In the genomic region with DNA sequence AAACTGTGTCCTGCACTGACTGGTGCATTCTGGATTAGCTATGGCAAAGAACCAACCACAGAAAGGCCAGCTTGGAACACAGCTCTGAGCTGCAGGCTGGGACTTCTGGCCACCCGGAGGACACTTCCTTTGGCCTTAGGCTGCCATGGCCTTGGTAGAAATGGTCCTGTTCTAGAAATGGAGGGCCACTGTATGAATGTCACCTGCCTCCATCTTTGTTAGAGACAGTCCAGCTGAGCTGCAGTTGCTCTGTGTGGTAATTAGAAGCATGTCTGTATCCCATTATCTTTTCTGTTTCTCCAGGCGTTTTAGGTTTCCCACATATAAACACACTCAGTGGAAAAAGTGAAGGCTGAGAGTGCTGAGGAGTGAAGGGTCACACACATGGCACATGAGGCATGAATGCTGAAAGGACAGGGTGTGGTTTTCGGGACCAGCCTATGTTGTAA, we compare ENCODE assay signal across 20 mouse cellular contexts. TPM values are rescaled to one million over a fixed set of nuclear protein-coding genes. Genes with fewer than 3 reads are reported as not detected.
DNase-seq lines count a peak whose midpoint lies in the region; ATAC-seq lines count a peak whose summit lies in the region.
"Had no signal": no experiment of that assay in that cellular context is flagged by ENCODE, and none has a peak within 500 bp of the region (broad histone marks: within the 10 kb centered on the region; RNA-seq: fewer than 3 reads in every experiment).

No protein-coding gene starts in this region.

- peak overlapping the region; percentile 31; the same call in 1 of the 2 replicates for H3K27ac ChIP-seq in heart, embryonic 13.5 days (replicated peaks)
- 0 out of 2 replicates have a peak overlapping the region, but pooled peaks have one; percentile 0 for H3K27ac ChIP-seq in midbrain, embryonic 12.5 days (replicated peaks)
- H3K27ac ChIP-seq in midbrain, embryonic 16.5 days (ENCODE audit: low read length): no peak overlapping the region
- H3K27ac ChIP-seq in embryonic facial prominence, embryonic 14.5 days (replicated peaks; ENCODE audit: low read depth, low read length): peak overlapping the region; percentile 6

- H3K9me3 ChIP-seq in heart, embryonic 13.5 days: no peaks in the 10 kb centered on the region
- H3K9me3 ChIP-seq in midbrain, embryonic 12.5 days: no peaks in the 10 kb centered on the region
- H3K9me3 ChIP-seq in midbrain, embryonic 16.5 days (replicated peaks; ENCODE audit: control insufficient read depth, low read length, poor library complexity, severe bottlenecking): no peaks in the 10 kb centered on the region
- H3K9me3 ChIP-seq in embryonic facial prominence, embryonic 14.5 days (ENCODE audit: control insufficient read depth, low read length): no peaks in the 10 kb centered on the region

- 49% methylated on average over 3 of the region's 3 CpGs for WGBS in heart, embryonic 13.5 days
- 79% methylated on average over 3 of the region's 3 CpGs for WGBS in midbrain, embryonic 12.5 days
- WGBS in midbrain, embryonic 16.5 days: 80% methylated on average over 3 of the region's 3 CpGs
- WGBS in embryonic facial prominence, embryonic 14.5 days: 30% methylated on average over 3 of the region's 3 CpGs

- no peak overlapping the region for H3K4me2 ChIP-seq in heart, embryonic 13.5 days
- H3K4me2 ChIP-seq in midbrain, embryonic 12.5 days (replicated peaks): no peak overlapping the region
- H3K4me2 ChIP-seq in midbrain, embryonic 16.5 days (ENCODE audit: low read length): no peak overlapping the region
- no peak overlapping the region for H3K4me2 ChIP-seq in embryonic facial prominence, embryonic 14.5 days (ENCODE audit: low read depth, low read length)
- H3K4me2 ChIP-seq: liver, embryonic 11.5 days had no signal

- H3K4me1 ChIP-seq in heart, embryonic 13.5 days: peaks cover 53% of the 10 kb centered on the region
- peaks cover 15% of the 10 kb centered on the region for H3K4me1 ChIP-seq in midbrain, embryonic 12.5 days
- H3K4me1 ChIP-seq in midbrain, embryonic 16.5 days (ENCODE audit: control insufficient read depth, insufficient read depth, low read length): peaks cover 25% of the 10 kb centered on the region
- H3K4me1 ChIP-seq in embryonic facial prominence, embryonic 14.5 days (ENCODE audit: control insufficient read depth, insufficient read depth, low read length): peaks cover 16% of the 10 kb centered on the region; the same call in 1 of the 2 replicates

- no peaks in the 10 kb centered on the region for H3K27me3 ChIP-seq in heart, embryonic 13.5 days (replicated peaks)
- H3K27me3 ChIP-seq in midbrain, embryonic 12.5 days: no peaks in the 10 kb centered on the region
- no peaks in the 10 kb centered on the region for H3K27me3 ChIP-seq in midbrain, embryonic 16.5 days (ENCODE audit: control insufficient read depth, insufficient read depth, low read depth, low read length)
- H3K27me3 ChIP-seq in embryonic facial prominence, embryonic 14.5 days (replicated peaks; ENCODE audit: control insufficient read depth, insufficient read depth, low read length): no peaks in the 10 kb centered on the region

- peak; percentile 9 for DNase-seq in embryo, embryonic 11 days
- no peak for DNase-seq in embryo, embryonic 10.5 days (ENCODE audit: low spot score)
- DNase-seq in heart, adult 8-10 months (ENCODE audit: low spot score): no peak
- DNase-seq in embryonic facial prominence, embryonic 14.5 days (ENCODE audit: low spot score): peak; percentile 52
- no peak for DNase-seq in MN1 (ENCODE audit: low spot score)
- DNase-seq: adrenal gland, adult 8-10 months; cerebellum, adult 11-12 months; kidney, adult 9 months; kidney, postnatal 25 days; left cerebral cortex, postnatal 4 days; lung, adult 18-20 months; lung, postnatal 14 days; right cerebral cortex, postnatal 25 days; thymus, postnatal 4 days had no signal

- H3K9ac ChIP-seq in heart, embryonic 13.5 days: no peak overlapping the region
- no peak overlapping the region for H3K9ac ChIP-seq in midbrain, embryonic 12.5 days (replicated peaks)
- no peak overlapping the region for H3K9ac ChIP-seq in midbrain, embryonic 16.5 days (ENCODE audit: low read depth, low read length)
- no peak overlapping the region for H3K9ac ChIP-seq in embryonic facial prominence, embryonic 14.5 days (ENCODE audit: low read depth, low read length)

- H3K4me3 ChIP-seq in heart, embryonic 13.5 days: no peak overlapping the region
- no peak overlapping the region for H3K4me3 ChIP-seq in midbrain, embryonic 12.5 days
- no peak overlapping the region for H3K4me3 ChIP-seq in midbrain, embryonic 16.5 days (ENCODE audit: low read depth, low read length)
- no peak overlapping the region for H3K4me3 ChIP-seq in embryonic facial prominence, embryonic 14.5 days (ENCODE audit: low read depth, low read length)
- H3K4me3 ChIP-seq: left cerebral cortex, adult 2 months had no signal

- ATAC-seq in heart, embryonic 13.5 days (ENCODE audit: extremely low read depth, insufficient number of reproducible peaks, low FRiP score, low TSS enrichment): no peak
- ATAC-seq in midbrain, embryonic 12.5 days (ENCODE audit: low FRiP score, low read depth): no peak
- no peak for ATAC-seq in midbrain, embryonic 16.5 days
- ATAC-seq in embryonic facial prominence, embryonic 14.5 days (ENCODE audit: low read depth): peak; percentile 58; the same call in 1 of the 2 replicates
- ATAC-seq: forebrain, embryonic 14.5 days had no signal

- no peaks in the 10 kb centered on the region for H3K36me3 ChIP-seq in heart, embryonic 13.5 days
- H3K36me3 ChIP-seq in midbrain, embryonic 12.5 days: no peaks in the 10 kb centered on the region
- no peaks in the 10 kb centered on the region for H3K36me3 ChIP-seq in midbrain, embryonic 16.5 days (ENCODE audit: control insufficient read depth, insufficient read depth, low read length)
- no peaks in the 10 kb centered on the region for H3K36me3 ChIP-seq in embryonic facial prominence, embryonic 14.5 days (ENCODE audit: control insufficient read depth, insufficient read depth, low read length)

RNA-seq across cellular contexts. Expression of a gene that starts 29.0 kb away (rescaled TPM):
- 9.7 and 10.5 TPM in 2 replicates for polyA plus RNA-seq in heart, embryonic 13.5 days (2015; fragmentation: Nextera tagmentation; extraction: Ambion mirVana)
- 10 to 100 TPM; 20.6 to 41.9 (median 32.7) TPM for total RNA-seq in heart, adult 8-10 months (2022)
- polyA plus RNA-seq in midbrain, embryonic 12.5 days (2016; fragmentation: Nextera tagmentation; extraction: Ambion mirVana): 31.3 and 31.9 TPM in 2 replicates
- 22.7 and 25.3 TPM in 2 replicates for polyA plus RNA-seq in midbrain, embryonic 16.5 days (2015; fragmentation: Nextera tagmentation; extraction: Ambion mirVana)
- 12.0 and 15.7 TPM in 2 replicates for polyA plus RNA-seq in embryonic facial prominence, embryonic 14.5 days (2014; fragmentation: Nextera tagmentation; extraction: Ambion mirVana)

RNA-seq across cellular contexts. Expression of a gene that starts 55.7 kb away (rescaled TPM):
- polyA plus RNA-seq in heart, embryonic 13.5 days (2015; fragmentation: Nextera tagmentation; extraction: Ambion mirVana): 205 and 219 TPM in 2 replicates
- total RNA-seq in heart, adult 8-10 months (2022): 100 to 1,000 TPM; 151 to 245 (median 188) TPM
- polyA plus RNA-seq in midbrain, embryonic 12.5 days (2016; fragmentation: Nextera tagmentation; extraction: Ambion mirVana): 292 and 294 TPM in 2 replicates
- 208 and 215 TPM in 2 replicates for polyA plus RNA-seq in midbrain, embryonic 16.5 days (2015; fragmentation: Nextera tagmentation; extraction: Ambion mirVana)
- polyA plus RNA-seq in embryonic facial prominence, embryonic 14.5 days (2014; fragmentation: Nextera tagmentation; extraction: Ambion mirVana): 244 and 272 TPM in 2 replicates

Comparison
In these comparisons a context has a peak if more than half of its experiments do, and no peak if none do; other contexts are left out.
1. DNase-seq: peak in embryo, embryonic 11 days (single experiment) and embryonic facial prominence, embryonic 14.5 days (single experiment); none in embryo, embryonic 10.5 days (single experiment), heart, adult 8-10 months (single experiment) and MN1 (single experiment).